Mouse (Mus musculus) gastrocnemius, postnatal 36 days (tissue): ENCODE data around the gene Insl5. TPM values are rescaled to one million over a fixed set of nuclear protein-coding genes. Genes with fewer than 3 reads are reported as not detected.

Experiments used
- DNase-seq, 2 experiments: peaks; one replicate each; pipeline ENCODE4 v3.0.0; 2022
- intact Hi-C: fragments of 180-260 bp; cut with DNase I; formaldehyde crosslinking; loops from one replicate; pipeline ENCODE4 v1.15.1; 2025
- long read RNA-seq, 2 experiments: library from polyadenylated mRNA; stranded (forward); transcript quantifications; one replicate each; pipeline ENCODE4 v2.0.0; 2021
- total RNA-seq, 2 experiments: library from RNA; stranded (reverse); gene quantifications; 2 replicates each; pipeline ENCODE4 v1.2.3; 2021

Gene Insl5
- total RNA-seq: not detected
- long read RNA-seq, experiment 1: 0 reads
- long read RNA-seq, experiment 2: 0 reads

DNA sequence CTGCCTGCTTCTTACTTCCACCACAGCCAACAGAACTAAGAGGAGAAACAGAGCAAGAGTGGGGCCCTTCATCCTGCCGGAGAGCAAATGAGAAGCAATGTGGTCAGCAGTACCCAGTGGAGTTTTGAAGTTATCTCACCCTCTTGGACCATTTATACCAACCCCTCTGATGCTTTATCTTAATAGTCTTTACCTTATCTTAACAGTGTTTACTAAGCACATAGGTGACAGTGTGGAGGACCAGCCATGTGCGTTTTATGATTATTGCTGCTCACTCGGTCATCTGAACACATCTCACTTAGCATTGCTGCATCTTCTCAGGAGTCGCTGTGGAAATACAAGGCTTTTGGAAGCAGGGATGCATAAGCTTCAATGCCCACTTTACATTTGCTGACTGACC, at the start of gene Insl5:
TSS of gene Insl5 (minus strand) at position 222 of the 400 bp plus-strand sequence.
- intact Hi-C loops: no loop called here
- no peak for DNase-seq

- intact Hi-C loops: no loop called here
- DNase-seq: no peak
These were observed 44.0 kb upstream of the Insl5 start for GRCm38 (mm10) chr4:103070631-103071030.

DNA sequence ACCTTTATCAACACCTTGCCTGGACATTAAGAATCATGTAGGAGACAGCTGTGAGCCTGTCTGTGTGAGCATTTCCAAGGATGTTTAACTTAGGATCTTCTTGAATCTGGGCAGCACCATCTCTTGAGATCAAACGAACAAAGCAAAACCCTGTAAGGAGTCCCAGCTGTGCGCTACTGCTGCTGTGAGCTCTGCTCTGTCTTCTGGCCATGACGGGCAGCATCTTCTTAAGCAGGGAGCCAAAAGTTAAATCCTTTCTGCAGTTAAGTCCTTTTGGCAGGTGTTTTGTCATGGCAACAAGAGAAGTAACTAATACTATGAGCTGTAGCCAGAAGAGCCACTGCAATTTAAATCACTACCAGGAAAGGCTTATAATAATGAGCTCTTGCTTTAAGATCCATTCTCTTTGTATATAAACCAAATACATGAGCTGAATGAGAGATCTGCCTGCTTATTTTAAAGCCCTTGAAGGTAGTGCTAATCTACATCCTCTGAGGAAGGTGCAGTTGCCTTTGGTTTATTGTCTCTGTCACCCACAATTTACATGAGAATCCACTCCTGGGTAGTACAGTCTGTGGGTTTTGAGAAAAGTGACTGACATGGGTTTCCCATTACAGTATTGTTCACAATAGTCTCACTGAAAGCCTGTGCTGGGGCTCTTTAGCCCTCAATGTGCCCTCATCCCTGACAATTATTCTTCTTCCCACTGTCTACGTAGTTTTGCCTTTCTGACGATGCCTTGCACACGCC, 41.4 kb upstream of the Insl5 start:
- intact Hi-C loops: no loop called here
- no peak for DNase-seq

DNA sequence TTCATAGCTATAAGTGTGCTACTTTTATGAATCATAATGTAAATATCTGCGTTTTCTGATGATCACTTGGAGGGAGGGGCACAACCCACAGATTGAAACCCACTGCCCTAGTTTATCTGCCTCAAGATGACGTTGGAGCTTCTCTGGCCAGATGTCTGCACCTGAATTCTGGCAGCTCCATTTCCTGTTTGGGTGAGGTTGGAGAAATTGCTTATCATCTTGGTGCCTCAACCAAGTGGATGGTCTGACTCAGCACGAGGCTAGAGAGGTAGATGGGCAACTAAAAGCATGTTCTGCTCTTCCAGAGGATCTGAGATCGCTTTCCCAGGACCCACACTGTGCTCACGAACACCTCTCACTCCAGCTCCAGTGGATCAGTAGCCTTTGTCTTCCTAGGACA, 38.3 kb upstream of the Insl5 start:
- no peak for DNase-seq
- intact Hi-C loops: no loop called here

DNA sequence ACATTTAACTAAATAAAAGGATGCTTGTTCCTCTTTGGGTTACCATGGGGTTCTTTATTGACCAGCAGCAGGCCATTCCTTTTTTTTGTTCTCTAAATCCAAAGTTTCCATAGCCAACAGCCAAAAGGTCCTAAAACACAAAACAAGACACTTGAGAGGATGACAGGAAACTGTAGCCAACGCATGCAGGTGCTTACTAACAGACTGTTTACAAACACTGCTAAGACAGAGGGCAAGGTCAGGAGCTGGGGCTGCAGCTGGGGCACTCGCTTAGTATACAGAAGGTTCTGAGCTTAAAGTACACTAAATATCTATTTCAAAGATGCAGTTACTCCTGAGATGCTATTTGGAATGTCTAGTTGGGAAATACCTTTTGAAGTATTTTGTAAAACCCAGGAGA, 37.8 kb upstream of the Insl5 start:
- intact Hi-C loops: no loop called here

DNA sequence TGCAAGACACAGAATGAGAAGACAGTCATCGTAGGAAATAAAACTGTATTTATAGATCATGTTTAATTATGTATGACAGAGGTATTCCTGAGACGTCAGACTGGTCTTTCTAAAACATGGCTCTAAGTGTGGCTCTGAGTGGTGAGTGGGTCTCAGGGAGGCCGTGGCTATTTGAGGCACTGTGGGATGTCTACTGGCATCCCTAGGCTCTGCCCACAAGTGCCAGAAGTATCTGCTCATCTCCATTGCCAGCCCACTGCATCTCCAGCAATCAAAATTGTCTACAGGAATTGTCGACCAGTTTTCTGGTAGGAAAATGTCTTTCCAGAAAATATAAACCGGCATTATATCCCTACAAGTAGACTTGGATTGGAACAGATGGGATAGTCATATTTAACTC, 30.3 kb upstream of the Insl5 start:
- intact Hi-C loops: no loop called here
- no peak for DNase-seq

More for the DNA sequence above, 37.8 kb upstream of the Insl5 start:
- no peak for DNase-seq

DNA sequence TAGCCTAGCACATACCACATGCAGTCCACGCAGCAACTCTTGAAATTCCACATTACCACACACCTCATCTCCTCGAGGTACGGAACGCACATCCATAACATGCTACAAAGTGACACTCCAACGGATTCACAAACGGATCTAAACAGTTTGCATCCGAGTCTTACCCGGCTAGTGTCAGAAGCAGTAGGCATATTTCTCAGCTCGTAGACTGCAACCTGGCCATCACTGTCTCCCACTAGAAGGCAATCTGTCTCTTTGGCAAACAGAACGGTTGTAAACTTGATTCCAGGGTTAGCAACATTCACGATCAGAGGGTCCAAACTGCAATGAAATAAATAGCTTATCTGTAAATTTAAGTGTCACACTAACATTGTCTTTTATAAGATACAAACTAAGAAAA, 21.4 kb upstream of the Insl5 start:
- intact Hi-C loops: no loop called here
- no peak for DNase-seq

GRCm38 (mm10) chr4:103042997-103043396, 16.4 kb upstream of the Insl5 start:
- intact Hi-C loops: no loop called here
- no peak for DNase-seq

DNA sequence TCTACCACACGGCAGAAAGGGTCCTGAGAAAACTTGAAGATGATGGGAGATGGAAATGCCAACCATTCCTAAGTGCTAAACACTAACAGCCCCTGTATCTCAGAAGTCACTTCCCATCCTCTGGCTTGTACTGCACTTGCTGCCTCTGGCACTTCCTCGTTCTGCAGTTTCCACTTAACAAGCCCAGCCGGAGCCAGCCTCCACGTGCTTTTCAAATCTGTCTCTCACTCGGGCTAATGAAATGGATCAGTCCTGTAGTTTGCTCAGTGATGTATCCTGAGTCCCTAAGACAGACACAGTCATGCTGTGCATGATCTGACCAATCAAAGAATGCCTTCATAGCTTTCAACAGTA, 13.2 kb upstream of the Insl5 start:
- intact Hi-C loops: no loop called here
- no peak for DNase-seq

DNA sequence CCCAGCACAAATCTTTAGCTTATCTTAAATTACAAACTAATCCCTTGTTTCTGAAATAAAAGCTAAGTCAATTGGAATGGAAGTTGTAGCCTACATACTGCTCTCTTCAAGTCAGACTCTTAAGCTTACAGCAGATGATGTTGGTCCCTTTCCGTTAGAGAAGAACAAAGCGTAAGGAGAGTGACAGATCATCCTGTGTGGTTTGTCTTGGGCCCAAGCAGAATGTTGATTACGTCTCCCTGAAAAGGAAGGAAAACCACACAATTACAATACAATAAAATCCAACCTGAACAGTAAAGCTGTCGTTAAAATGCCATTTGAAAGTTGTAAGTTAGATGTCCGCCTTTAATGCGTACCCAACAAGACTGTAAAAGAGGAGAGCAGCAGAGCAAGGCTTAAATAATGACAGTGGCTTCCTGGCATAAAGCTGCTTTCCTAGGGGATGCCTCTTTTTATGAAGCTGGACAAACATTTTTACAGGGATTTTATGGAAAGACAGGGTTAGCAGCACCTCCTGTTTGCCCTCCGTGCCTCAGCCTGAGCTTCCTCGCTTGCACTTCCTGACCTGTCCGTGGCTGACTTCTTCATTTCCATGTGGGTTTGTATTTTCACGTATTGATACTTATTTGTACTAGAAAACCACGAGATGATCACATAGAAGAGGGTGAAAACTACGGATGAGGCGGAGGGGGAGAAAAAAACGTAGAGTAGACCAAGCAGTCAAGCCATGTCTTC, 12.6 kb upstream of the Insl5 start:
- no peak for DNase-seq
- intact Hi-C loops: no loop called here

GRCm38 (mm10) chr4:103028177-103029088, 1.8 kb upstream of the Insl5 start:
- intact Hi-C loops: no loop called here

DNA sequence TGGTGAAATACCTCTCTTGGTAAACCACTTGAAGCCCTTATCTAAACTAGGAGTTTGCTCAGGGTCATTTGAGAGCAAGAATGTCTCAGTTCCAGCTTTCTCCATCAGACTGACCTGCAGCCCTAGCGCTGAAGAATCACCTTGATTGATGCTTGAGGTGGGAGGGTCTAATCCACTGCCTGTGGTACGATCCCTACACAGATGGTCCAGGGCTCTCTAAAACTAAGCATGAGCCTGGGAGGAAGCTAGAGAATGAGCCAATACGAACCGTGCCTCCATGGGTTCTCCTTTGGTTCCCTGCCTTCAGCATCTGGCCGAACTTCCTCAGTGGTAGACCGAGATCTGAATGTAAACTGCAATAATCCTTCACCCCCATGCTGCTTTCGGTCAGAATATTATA, 1.1 kb upstream of the Insl5 start:
- intact Hi-C loops: no loop called here
- DNase-seq: no peak

More at GRCm38 (mm10) chr4:103028177-103029088, 1.8 kb upstream of the Insl5 start:
- DNase-seq: no peak

- intact Hi-C loops: no loop called here
- DNase-seq: no peak
These were observed 13.2 kb downstream of the Insl5 start for GRCm38 (mm10) chr4:103013490-103013889.

- intact Hi-C loops: no loop called here
- DNase-seq: no peak
These were observed 14.8 kb downstream of the Insl5 start for GRCm38 (mm10) chr4:103011823-103012222.

- intact Hi-C loops: no loop called here
- DNase-seq: no peak
These were observed 15.9 kb downstream of the Insl5 start for GRCm38 (mm10) chr4:103010734-103011133.

DNA sequence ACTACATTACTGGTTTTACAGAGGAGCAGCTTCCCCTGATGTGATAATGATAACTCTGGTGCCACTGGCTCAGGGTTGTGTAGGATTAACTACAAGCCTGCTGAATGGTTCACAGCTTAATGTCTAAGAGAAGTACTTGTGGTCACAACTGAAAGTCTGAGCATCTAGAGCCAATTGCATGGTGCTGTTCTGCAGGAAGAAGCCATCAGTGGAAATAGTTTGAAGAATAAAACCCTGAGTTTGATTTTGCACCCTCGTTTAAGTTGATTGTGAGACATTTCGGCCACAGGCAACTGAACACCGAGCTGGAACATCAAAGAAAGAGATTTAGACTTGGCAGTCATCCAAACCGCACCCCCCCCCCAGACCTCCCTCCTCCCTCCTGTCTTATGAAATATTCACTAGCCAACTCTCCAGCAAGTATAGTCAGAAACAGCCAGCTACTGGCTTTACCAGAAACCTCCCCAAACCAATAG, 19.7 kb downstream of the Insl5 start:
- no peak for DNase-seq
- intact Hi-C loops: no loop called here

DNA sequence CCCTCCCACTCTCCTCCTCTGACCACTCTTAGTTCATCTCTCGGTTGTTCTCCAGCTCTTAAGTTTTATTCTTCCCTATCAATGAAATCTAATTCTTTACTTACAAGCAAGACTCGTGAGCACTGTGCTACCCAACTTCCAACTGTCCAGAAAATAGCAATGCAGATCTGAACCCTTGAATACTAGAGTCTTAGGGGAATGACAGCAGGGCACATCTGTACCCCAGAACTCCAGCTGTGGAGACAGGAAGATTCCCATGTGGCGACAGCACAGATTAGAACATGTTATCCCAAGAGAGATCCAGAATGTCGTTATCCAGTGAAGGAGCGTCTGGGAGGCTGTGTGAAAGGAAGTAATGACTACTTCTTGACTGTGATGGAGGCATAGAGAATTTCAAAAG, 20.4 kb downstream of the Insl5 start:
- intact Hi-C loops: no loop called here
- no peak for DNase-seq

DNA sequence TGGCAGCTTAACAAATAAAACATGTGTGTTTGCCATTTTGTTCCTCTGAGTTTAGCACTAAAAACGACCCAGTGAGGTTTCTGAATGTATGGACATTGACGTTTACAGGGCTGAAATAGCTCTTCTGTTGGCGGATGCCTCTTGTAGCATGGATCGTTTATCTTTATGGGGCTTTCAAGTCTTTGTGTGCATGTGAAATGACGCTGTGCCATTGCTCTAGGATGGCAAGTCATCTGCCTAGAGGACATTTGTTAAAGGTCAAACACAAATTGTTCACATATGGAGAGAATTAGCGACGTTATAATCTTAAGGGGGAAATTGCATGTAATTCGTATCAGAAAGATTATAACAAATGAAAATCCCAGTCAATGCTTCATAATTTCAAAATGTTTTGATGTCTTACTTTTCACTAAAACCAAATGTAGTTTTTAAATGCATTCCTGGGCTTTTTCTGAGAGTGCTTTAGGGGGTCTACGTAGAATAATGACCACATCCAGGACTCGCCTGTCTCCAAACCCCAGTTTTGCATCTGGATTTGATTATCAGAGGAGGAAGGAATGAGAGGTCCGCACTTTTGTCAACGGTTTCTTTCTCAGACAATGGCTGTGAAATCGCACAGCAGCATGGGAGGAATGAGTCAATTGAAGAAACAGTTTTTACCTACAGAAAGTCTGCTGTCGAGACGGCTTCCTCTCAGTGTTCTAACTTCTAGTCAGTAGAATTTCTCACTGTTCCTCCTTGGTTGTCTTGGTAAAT, 21.3 kb downstream of the Insl5 start:
- no peak for DNase-seq
- intact Hi-C loops: no loop called here

DNA sequence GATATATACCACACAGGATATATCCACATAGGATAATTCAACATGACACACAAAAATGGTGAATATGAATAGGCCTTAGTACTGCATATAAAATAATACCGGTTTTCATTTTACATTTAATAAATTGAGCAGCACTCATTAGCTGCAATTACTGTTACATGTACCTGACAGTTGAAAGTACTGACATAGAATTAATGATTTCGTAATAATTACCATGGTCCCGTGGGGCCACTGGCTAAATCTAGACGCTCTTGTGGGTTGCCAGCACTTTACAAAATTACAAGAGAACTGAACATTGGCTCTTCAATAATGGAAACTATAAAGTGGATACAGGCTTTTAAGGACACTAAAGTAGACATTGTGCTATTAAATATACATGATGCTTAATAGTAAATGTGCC, 22.0 kb downstream of the Insl5 start:
- no peak for DNase-seq
- intact Hi-C loops: no loop called here

- intact Hi-C loops: no loop called here
- no peak for DNase-seq
These were observed 35.0 kb downstream of the Insl5 start for GRCm38 (mm10) chr4:102991685-102992084.
